ENCODE assay signal across 23 mouse cellular contexts in genomic region chr5:65960597-65960950, GRCm38 (mm10). TPM values are rescaled to one million over a fixed set of nuclear protein-coding genes. Genes with fewer than 3 reads are reported as not detected.
"Had no signal": no experiment of that assay in that cellular context is flagged by ENCODE, and none has a peak within 500 bp of the region (broad histone marks: within the 10 kb centered on the region; RNA-seq: fewer than 3 reads in every experiment).

No protein-coding gene starts in this region.

- DNase-seq: kidney, adult 9 months; kidney, postnatal 4 days; left cerebral cortex, postnatal 4 days; lung, embryonic 14.5 days; lung, postnatal 10 days; lung, postnatal 4 days; midbrain, embryonic 14.5 days; retina, postnatal 1 day; right cerebral cortex, postnatal 4 days; thymus, postnatal 14 days had no signal

- H3K36me3 ChIP-seq: limb, embryonic 13.5 days; midbrain, embryonic 10.5 days; neural tube, embryonic 12.5 days; stomach, embryonic 15.5 days had no signal

- H3K4me1 ChIP-seq: stomach, embryonic 15.5 days had no signal

- H3K27ac ChIP-seq: kidney, postnatal 0 days; layer of hippocampus, adult 2 months; limb, embryonic 13.5 days; midbrain, embryonic 10.5 days; neural tube, embryonic 12.5 days; stomach, embryonic 15.5 days had no signal

- H3K9ac ChIP-seq: limb, embryonic 13.5 days; lung, embryonic 14.5 days; neural tube, embryonic 12.5 days; stomach, embryonic 15.5 days had no signal

- H3K27me3 ChIP-seq: limb, embryonic 13.5 days; neural tube, embryonic 12.5 days; stomach, embryonic 15.5 days had no signal

- H3K4me2 ChIP-seq: limb, embryonic 13.5 days; lung, embryonic 14.5 days; neural tube, embryonic 12.5 days; stomach, embryonic 15.5 days had no signal

- H3K4me3 ChIP-seq: layer of hippocampus, adult 2 months; limb, embryonic 13.5 days; midbrain, embryonic 10.5 days; neural tube, embryonic 12.5 days; stomach, embryonic 15.5 days had no signal

- H3K9me3 ChIP-seq: limb, embryonic 13.5 days; midbrain, embryonic 10.5 days; neural tube, embryonic 12.5 days; stomach, embryonic 15.5 days had no signal

RNA-seq across cellular contexts. Expression of gene Chrna9, which starts 25.9 kb away (rescaled TPM):
- total RNA-seq: layer of hippocampus, adult 2 months; layer of hippocampus, postnatal 10 days; left cerebral cortex, postnatal 10 days; left cerebral cortex, postnatal 4 days; liver, adult 2 months; megakaryocyte, adult 5-6 weeks; monocyte, adult 5-6 weeks; neutrophil, adult 5-6 weeks had no signal
- polyA plus RNA-seq: liver, adult 2 months; lung, embryonic 14.5 days; midbrain, embryonic 14.5 days; neural tube, embryonic 12.5 days; stomach, embryonic 15.5 days; urinary bladder, adult 2 months had no signal

RNA-seq across cellular contexts. Expression of gene 9130230L23Rik, which starts 43.5 kb away (rescaled TPM):
- total RNA-seq: layer of hippocampus, adult 2 months; layer of hippocampus, postnatal 10 days; left cerebral cortex, postnatal 10 days; left cerebral cortex, postnatal 4 days; monocyte, adult 5-6 weeks had no signal
- polyA plus RNA-seq: limb, embryonic 13.5 days; liver, adult 2 months; midbrain, embryonic 10.5 days; midbrain, embryonic 14.5 days had no signal
